Comparison of ENCODE assay signal across 8 mouse cellular contexts in genomic region chr19:4184976-4185975, GRCm38 (mm10). TPM values are rescaled to one million over a fixed set of nuclear protein-coding genes. Genes with fewer than 3 reads are reported as not detected.
DNase-seq lines count a peak whose midpoint lies in the region; ATAC-seq and TF ChIP-seq lines count a peak whose summit lies in the region.

No protein-coding gene starts in this region.

- H3K4me3 ChIP-seq in intestine, embryonic 14.5 days (ENCODE audit: low read depth, low read length): no peak overlapping the region
- no peak overlapping the region for H3K4me3 ChIP-seq in intestine, embryonic 15.5 days (replicated peaks)
- H3K4me3 ChIP-seq in liver, adult 2 months (ENCODE audit: insufficient read depth, low read depth, low read length): no peak overlapping the region

- no peaks in the 10 kb centered on the region for H3K27me3 ChIP-seq in intestine, embryonic 14.5 days (replicated peaks; ENCODE audit: control insufficient read depth, insufficient read depth, low read length)
- H3K27me3 ChIP-seq in intestine, embryonic 15.5 days (replicated peaks): no peaks in the 10 kb centered on the region
- H3K27me3 ChIP-seq in liver, adult 2 months (ENCODE audit: control insufficient read depth, insufficient read depth, low read length): no peaks in the 10 kb centered on the region

- H3K9me3 ChIP-seq in intestine, embryonic 14.5 days (ENCODE audit: control insufficient read depth, low read length): no peaks in the 10 kb centered on the region
- no peaks in the 10 kb centered on the region for H3K9me3 ChIP-seq in intestine, embryonic 15.5 days

- no peak overlapping the region for H3K9ac ChIP-seq in intestine, embryonic 14.5 days (ENCODE audit: low read length)
- H3K9ac ChIP-seq in intestine, embryonic 15.5 days: no peak overlapping the region
- peak overlapping the region; percentile 9; the same call in 1 of the 2 replicates for H3K9ac ChIP-seq in liver, adult 2 months (ENCODE audit: low read depth, low read length)

- no peaks in the 10 kb centered on the region for H3K79me2 ChIP-seq in liver, adult 2 months (ENCODE audit: control insufficient read depth, insufficient read depth, low read length)

- WGBS in intestine, embryonic 14.5 days: 49% methylated on average over 15 of the region's 15 CpGs
- 47% methylated on average over 15 of the region's 15 CpGs for WGBS in intestine, embryonic 15.5 days
- WGBS in liver, adult 2 months: 70% methylated on average over 15 of the region's 15 CpGs

- TF ChIP-seq POLR2A in liver, adult 2 months (IDR thresholded peaks at IDR 0.05; ENCODE audit: extremely low read depth, insufficient read depth, low read length): no peak

- no peak overlapping the region for H3K4me2 ChIP-seq in intestine, embryonic 14.5 days (ENCODE audit: low read length)
- H3K4me2 ChIP-seq in intestine, embryonic 15.5 days (replicated peaks): no peak overlapping the region

- no peak for ATAC-seq in intestine, embryonic 14.5 days (replicated peaks; ENCODE audit: low FRiP score, low TSS enrichment, low read depth)
- ATAC-seq in intestine, embryonic 15.5 days: no peak; the same call in 1 of the 2 replicates

- H3K4me1 ChIP-seq in intestine, embryonic 14.5 days (replicated peaks; ENCODE audit: control insufficient read depth, insufficient read depth, low read length): peaks cover 22% of the 10 kb centered on the region
- H3K4me1 ChIP-seq in intestine, embryonic 15.5 days (replicated peaks): peaks cover 12% of the 10 kb centered on the region
- H3K4me1 ChIP-seq in liver, adult 2 months (ENCODE audit: control insufficient read depth, insufficient read depth, low read length): no peaks in the 10 kb centered on the region

- no peak for DNase-seq in intestine, embryonic 14.5 days (ENCODE audit: low spot score)
- peak; percentile 85 for DNase-seq in T-cell, adult 2 months (ENCODE audit: low spot score)
- no peak for DNase-seq in liver, adult 2 months (ENCODE audit: extremely low read depth, low read depth, low spot score)
- peak; percentile 63 to 78 for DNase-seq in spleen, postnatal 4 days (ENCODE audit: low spot score in 2 of 2)
- no peak for DNase-seq in urinary bladder, postnatal 36 days (ENCODE audit: low spot score in 2 of 2)
- DNase-seq in gastrocnemius, postnatal 4 days (ENCODE audit: low spot score in 2 of 2): no peak
- no peak for DNase-seq in frontal cortex, postnatal 25 days (ENCODE audit: low spot score in 2 of 2)

- no peaks in the 10 kb centered on the region for H3K36me3 ChIP-seq in intestine, embryonic 14.5 days (ENCODE audit: control insufficient read depth, insufficient read depth, low read length)
- H3K36me3 ChIP-seq in intestine, embryonic 15.5 days: no peaks in the 10 kb centered on the region
- H3K36me3 ChIP-seq in liver, adult 2 months (ENCODE audit: control insufficient read depth, insufficient read depth, low read length): no peaks in the 10 kb centered on the region

- peak overlapping the region; percentile 27; the same call in 1 of the 2 replicates for H3K27ac ChIP-seq in intestine, embryonic 14.5 days (ENCODE audit: low read depth)
- no peak overlapping the region for H3K27ac ChIP-seq in intestine, embryonic 15.5 days
- no peak overlapping the region for H3K27ac ChIP-seq in liver, adult 2 months (replicated peaks; ENCODE audit: insufficient read depth, low read depth, low read length)

- no peak for TF ChIP-seq CTCF in liver, adult 2 months (IDR thresholded peaks at IDR 0.05; ENCODE audit: low read depth, low read length)

RNA-seq across cellular contexts. Expression of gene Tbc1d10c, which starts 5.8 kb away (rescaled TPM):
- polyA plus RNA-seq in intestine, embryonic 14.5 days (2014; fragmentation: Nextera tagmentation; extraction: Ambion mirVana): 3.9 and 4.4 TPM in 2 replicates
- 3.5 TPM in 2 replicates for polyA plus RNA-seq in intestine, embryonic 15.5 days (2015; fragmentation: Nextera tagmentation; extraction: Ambion mirVana)
- 0.46 and 1.4 TPM in 2 replicates for total RNA-seq in liver, adult 2 months (2014; rRNA removed)
- polyA plus RNA-seq in liver, adult 2 months (2012; rRNA removed): 1.7 and 2.2 TPM in 2 replicates
- 1 to 10 TPM; 5.1 to 5.2 TPM for total RNA-seq in gastrocnemius, postnatal 4 days (2021)

RNA-seq across cellular contexts. Expression of gene Ppp1ca, which starts 6.6 kb away (rescaled TPM):
- 837 and 863 TPM in 2 replicates for polyA plus RNA-seq in intestine, embryonic 14.5 days (2014; fragmentation: Nextera tagmentation; extraction: Ambion mirVana)
- 757 and 779 TPM in 2 replicates for polyA plus RNA-seq in intestine, embryonic 15.5 days (2015; fragmentation: Nextera tagmentation; extraction: Ambion mirVana)
- 170 TPM in 2 replicates for total RNA-seq in liver, adult 2 months (2014; rRNA removed)
- 399 and 571 TPM in 2 replicates for polyA plus RNA-seq in liver, adult 2 months (2012; rRNA removed)
- 100 to 1,000 TPM; 432 to 472 TPM for total RNA-seq in gastrocnemius, postnatal 4 days (2021)

RNA-seq across cellular contexts. Expression of gene Carns1, which starts 10.0 kb away (rescaled TPM):
- 2.3 and 3.1 TPM in 2 replicates for polyA plus RNA-seq in intestine, embryonic 14.5 days (2014; fragmentation: Nextera tagmentation; extraction: Ambion mirVana)
- polyA plus RNA-seq in intestine, embryonic 15.5 days (2015; fragmentation: Nextera tagmentation; extraction: Ambion mirVana): 1.7 and 2.0 TPM in 2 replicates
- 0.40 and 0.65 TPM in 2 replicates for total RNA-seq in liver, adult 2 months (2014; rRNA removed)
- 1.8 and 1.9 TPM in 2 replicates for polyA plus RNA-seq in liver, adult 2 months (2012; rRNA removed)
- total RNA-seq in gastrocnemius, postnatal 4 days (2021): 10 to 100 TPM; 65.5 to 69.4 TPM

RNA-seq across cellular contexts. Expression of gene Rad9a, which starts 16.2 kb away (rescaled TPM):
- polyA plus RNA-seq in intestine, embryonic 14.5 days (2014; fragmentation: Nextera tagmentation; extraction: Ambion mirVana): 33.2 and 38.3 TPM in 2 replicates
- polyA plus RNA-seq in intestine, embryonic 15.5 days (2015; fragmentation: Nextera tagmentation; extraction: Ambion mirVana): 29.3 and 30.5 TPM in 2 replicates
- 0.74 and 1.3 TPM in 2 replicates for total RNA-seq in liver, adult 2 months (2014; rRNA removed)
- 7.0 and 7.5 TPM in 2 replicates for polyA plus RNA-seq in liver, adult 2 months (2012; rRNA removed)
- total RNA-seq in gastrocnemius, postnatal 4 days (2021): 1 to 10 TPM; 7.3 to 8.3 TPM

RNA-seq across cellular contexts. Expression of gene Rps6kb2, which starts 22.1 kb away (rescaled TPM):
- 37.4 and 40.6 TPM in 2 replicates for polyA plus RNA-seq in intestine, embryonic 14.5 days (2014; fragmentation: Nextera tagmentation; extraction: Ambion mirVana)
- 40.7 and 41.9 TPM in 2 replicates for polyA plus RNA-seq in intestine, embryonic 15.5 days (2015; fragmentation: Nextera tagmentation; extraction: Ambion mirVana)
- 7.2 and 7.4 TPM in 2 replicates for total RNA-seq in liver, adult 2 months (2014; rRNA removed)
- polyA plus RNA-seq in liver, adult 2 months (2012; rRNA removed): 28.3 and 31.6 TPM in 2 replicates
- total RNA-seq in gastrocnemius, postnatal 4 days (2021): 10 to 100 TPM; 34.7 to 38.0 TPM

Comparison
In these comparisons a context has a peak if more than half of its experiments do, and no peak if none do; other contexts are left out.
1. DNase-seq: peak in T-cell, adult 2 months (single experiment) and spleen, postnatal 4 days (2 of 2); none in intestine, embryonic 14.5 days (single experiment), liver, adult 2 months (single experiment), urinary bladder, postnatal 36 days (0 of 2), gastrocnemius, postnatal 4 days (0 of 2) and frontal cortex, postnatal 25 days (0 of 2).